Mouse (Mus musculus): ENCODE results near the gene Gm11444. TPM values are rescaled to one million over a fixed set of nuclear protein-coding genes. Genes with fewer than 3 reads are reported as not detected.

The Gm11444 gene
- polyA plus RNA-seq, 1 experiment from 2014 or later, result not detected

- no peak overlapping the region for H3K9ac ChIP-seq
- H3K4me2 ChIP-seq, result no peak overlapping the region
- H3K4me1 ChIP-seq, result peaks cover 68% of the 10 kb centered on the region
- no peaks in the 10 kb centered on the region for H3K9me3 ChIP-seq
- peaks cover 87% of the 10 kb centered on the region for H3K27me3 ChIP-seq (replicated peaks)
- H3K36me3 ChIP-seq, result no peaks in the 10 kb centered on the region
- 80% methylated on average over 4 of the region's 4 CpGs for WGBS
- no peak for ATAC-seq (ENCODE audit: extremely low read depth, insufficient number of reproducible peaks, low FRiP score, low TSS enrichment)
- H3K4me3 ChIP-seq, result no peak overlapping the region
- no peak overlapping the region for H3K27ac ChIP-seq (replicated peaks)
Measured at GRCm38 (mm10) chr11:85823794-85824193, 26.3 kb downstream of the Gm11444 start.

DNA sequence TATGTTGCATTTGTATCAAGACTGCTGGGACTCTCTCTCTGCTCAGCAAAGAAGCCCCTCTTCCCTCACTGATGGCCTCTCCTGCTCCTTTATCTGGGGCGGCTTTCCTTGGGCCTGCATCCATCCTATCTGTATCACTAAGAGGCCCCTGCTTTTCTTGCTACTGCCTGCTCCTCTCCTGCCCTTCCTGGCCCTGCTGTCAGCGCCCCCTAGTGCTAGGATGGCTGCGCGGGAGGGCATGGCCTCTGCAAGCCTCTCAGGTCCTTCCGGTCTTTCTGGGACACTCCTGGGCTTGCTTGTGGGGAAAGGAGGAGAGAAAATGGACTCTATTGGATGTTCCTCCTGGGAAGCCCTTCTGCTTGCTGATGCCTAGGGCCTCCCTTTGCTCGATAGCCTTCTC is 27.0 kb downstream of the Gm11444 start:
- no peak overlapping the region for H3K4me2 ChIP-seq
- no peaks in the 10 kb centered on the region for H3K36me3 ChIP-seq
- H3K27me3 ChIP-seq (replicated peaks), result peaks cover 81% of the 10 kb centered on the region
- H3K4me1 ChIP-seq, result peaks cover 70% of the 10 kb centered on the region
- no peak overlapping the region for H3K4me3 ChIP-seq
- no peak overlapping the region for H3K27ac ChIP-seq (replicated peaks)
- no peaks in the 10 kb centered on the region for H3K9me3 ChIP-seq
- whole genome bisulfite sequencing, result 14% methylated on average over 6 of the region's 6 CpGs
- 0 out of 2 replicates have a peak overlapping the region, but pooled peaks have one; percentile 25 for H3K9ac ChIP-seq
- no peak for ATAC-seq (ENCODE audit: extremely low read depth, insufficient number of reproducible peaks, low FRiP score, low TSS enrichment)

GRCm38 (mm10) chr11:85821659-85822058 is 28.5 kb downstream of the Gm11444 start:
- no peak overlapping the region for H3K9ac ChIP-seq
- H3K36me3 ChIP-seq, result no peaks in the 10 kb centered on the region
- no peak overlapping the region for H3K4me2 ChIP-seq
- no peak for ATAC-seq (ENCODE audit: extremely low read depth, insufficient number of reproducible peaks, low FRiP score, low TSS enrichment)
- H3K4me3 ChIP-seq, result no peak overlapping the region
- H3K27me3 ChIP-seq (replicated peaks), result peaks cover 75% of the 10 kb centered on the region
- H3K4me1 ChIP-seq, result peaks cover 67% of the 10 kb centered on the region
- WGBS, result 64% methylated on average over 9 of the region's 9 CpGs
- H3K27ac ChIP-seq (replicated peaks), result no peak overlapping the region
- H3K9me3 ChIP-seq, result no peaks in the 10 kb centered on the region

DNA sequence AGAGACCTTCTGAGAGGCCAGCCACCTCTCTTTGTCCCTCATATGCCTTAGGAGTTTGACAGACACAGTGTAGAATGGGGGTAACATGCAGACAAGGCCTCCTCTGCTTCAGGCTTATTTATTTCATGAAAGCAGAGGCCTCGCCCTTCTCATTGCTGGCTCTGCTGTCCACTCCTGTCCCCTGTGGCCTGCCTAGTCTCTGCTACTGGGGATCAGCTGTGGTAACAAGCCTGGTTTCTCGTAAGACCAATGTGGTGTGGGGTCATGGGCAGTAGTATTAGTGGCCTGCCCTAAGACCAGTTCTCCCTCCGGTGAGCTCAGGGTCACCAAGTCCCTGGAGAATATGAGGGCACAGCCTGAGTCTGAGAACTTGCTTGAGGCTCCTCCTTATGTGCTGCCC is 29.2 kb downstream of the Gm11444 start:
- Histone ChIP-seq H3K9me3 (no peaks in the 10 kb centered on the region), H3K36me3 (no peaks in the 10 kb centered on the region), H3K4me2 (no peak overlapping the region), H3K27ac (replicated peaks) (no peak overlapping the region), H3K4me1 (peaks cover 63% of the 10 kb centered on the region), H3K4me3 (no peak overlapping the region), H3K27me3 (replicated peaks) (peaks cover 72% of the 10 kb centered on the region), H3K9ac (no peak overlapping the region)
- no peak for ATAC-seq (ENCODE audit: extremely low read depth, insufficient number of reproducible peaks, low FRiP score, low TSS enrichment)
- WGBS, result 87% methylated on average over 3 of the region's 3 CpGs

GRCm38 (mm10) chr11:85818401-85818800 is 31.7 kb downstream of the Gm11444 start:
- Histone ChIP-seq H3K4me3 (no peak overlapping the region), H3K4me2 (no peak overlapping the region), H3K36me3 (no peaks in the 10 kb centered on the region), H3K9ac (no peak overlapping the region), H3K27ac (replicated peaks) (peak overlapping the region; percentile 61), H3K27me3 (replicated peaks) (peaks cover 70% of the 10 kb centered on the region), H3K4me1 (peaks cover 66% of the 10 kb centered on the region), H3K9me3 (no peaks in the 10 kb centered on the region)
- WGBS, result 31% methylated on average over 3 of the region's 3 CpGs
- 0 out of 2 replicates have a peak, but pooled peaks have one; percentile 27 for ATAC-seq (ENCODE audit: extremely low read depth, insufficient number of reproducible peaks, low FRiP score, low TSS enrichment)

DNA sequence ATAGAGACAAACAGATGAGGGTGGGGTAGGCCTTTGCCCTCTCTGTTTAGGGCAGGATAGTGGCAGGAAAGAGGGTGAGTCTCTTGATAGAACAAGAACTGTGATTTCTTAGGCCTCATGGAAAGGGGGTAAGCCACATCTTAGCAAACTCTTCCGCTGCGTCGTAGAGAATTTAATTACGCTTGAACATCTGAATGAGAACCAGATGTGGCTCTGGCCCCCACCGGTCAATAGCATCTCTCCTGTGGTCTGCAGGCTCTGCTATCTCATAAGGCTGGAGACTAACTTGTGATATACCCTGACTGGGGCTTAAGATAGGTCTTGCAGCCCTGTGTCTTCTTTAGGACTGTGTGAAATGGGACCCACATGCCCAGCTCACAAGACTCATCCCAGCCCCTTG is 33.7 kb downstream of the Gm11444 start:
- Histone ChIP-seq H3K9me3 (no peaks in the 10 kb centered on the region), H3K27ac (replicated peaks) (no peak overlapping the region), H3K4me1 (peaks cover 58% of the 10 kb centered on the region), H3K9ac (no peak overlapping the region), H3K36me3 (no peaks in the 10 kb centered on the region), H3K27me3 (replicated peaks) (peaks cover 76% of the 10 kb centered on the region), H3K4me3 (no peak overlapping the region), H3K4me2 (no peak overlapping the region)
- ATAC-seq (ENCODE audit: extremely low read depth, insufficient number of reproducible peaks, low FRiP score, low TSS enrichment), result no peak
- WGBS, result 61% methylated on average over 5 of the region's 5 CpGs

DNA sequence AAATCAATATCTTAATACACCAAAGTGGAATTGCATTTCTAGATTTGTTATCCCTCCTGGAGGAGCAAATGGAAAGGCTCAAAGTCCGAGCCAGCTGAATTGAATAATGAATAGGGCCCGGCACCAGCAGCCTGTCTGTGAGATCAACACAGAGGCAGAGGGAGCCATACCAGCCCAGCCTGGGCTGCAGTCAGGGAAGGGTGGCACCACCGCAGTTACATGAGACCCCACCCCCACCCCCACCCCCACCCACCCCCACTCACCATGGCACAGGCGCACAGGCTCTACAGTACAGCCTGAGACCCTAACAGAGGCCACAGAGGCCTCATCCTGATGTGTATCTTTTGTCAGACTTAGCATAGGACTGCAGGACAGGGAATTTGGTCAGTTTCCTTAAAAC is 35.5 kb downstream of the Gm11444 start:
- H3K4me1 ChIP-seq, result peaks cover 57% of the 10 kb centered on the region

DNA sequence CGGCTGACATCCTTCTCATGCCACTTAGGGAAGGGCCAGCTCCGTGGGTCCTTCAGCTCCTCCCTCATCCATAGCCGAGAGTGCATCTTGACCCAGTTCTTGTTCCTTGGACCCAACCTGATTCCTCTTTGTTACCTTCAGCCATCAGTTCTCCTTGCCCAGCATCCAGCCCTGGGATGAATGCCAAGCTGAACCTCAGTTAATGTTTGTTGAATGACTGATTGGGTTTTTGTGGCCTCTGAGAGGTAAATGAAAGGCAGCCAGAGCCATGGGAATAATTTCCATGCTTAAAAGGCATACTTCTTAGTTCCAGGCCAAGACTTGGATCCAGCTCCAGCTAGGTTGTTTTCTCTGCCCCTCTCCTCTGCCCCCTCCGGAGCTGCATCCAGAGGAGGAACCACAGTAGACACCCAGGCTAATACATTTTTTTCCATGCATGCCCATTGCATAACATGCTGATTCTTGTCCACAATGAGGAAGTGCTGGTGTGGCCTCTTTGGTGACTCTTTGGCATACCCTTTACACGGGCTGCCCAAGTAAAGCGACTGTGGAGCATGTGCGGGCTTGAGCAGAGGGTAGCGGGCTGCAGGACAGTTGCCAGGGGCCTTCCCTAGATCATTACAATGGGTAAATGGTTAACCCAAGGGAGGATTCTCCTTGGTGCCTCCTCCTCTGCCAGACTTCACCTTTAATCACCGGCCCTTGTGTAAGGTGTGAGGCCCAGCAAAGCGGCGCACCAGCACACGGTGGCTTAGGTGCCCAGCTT is 37.7 kb downstream of the Gm11444 start:
- Histone ChIP-seq H3K4me1 (peaks cover 41% of the 10 kb centered on the region), H3K27ac (replicated peaks) (no peak overlapping the region)

More for the DNA sequence above, 35.5 kb downstream of the Gm11444 start:
- Histone ChIP-seq H3K27ac (replicated peaks) (peak overlapping the region; percentile 45), H3K36me3 (no peaks in the 10 kb centered on the region), H3K4me3 (no peak overlapping the region), H3K4me2 (peak overlapping the region; percentile 36), H3K27me3 (replicated peaks) (peaks cover 77% of the 10 kb centered on the region), H3K9ac (no peak overlapping the region), H3K9me3 (no peaks in the 10 kb centered on the region)
- 26% methylated on average over 4 of the region's 4 CpGs for WGBS
- no peak for ATAC-seq (ENCODE audit: extremely low read depth, insufficient number of reproducible peaks, low FRiP score, low TSS enrichment)

GRCm38 (mm10) chr11:85811676-85812075 is 38.5 kb downstream of the Gm11444 start:
- Histone ChIP-seq H3K27me3 (replicated peaks) (peaks cover 92% of the 10 kb centered on the region), H3K27ac (replicated peaks) (no peak overlapping the region), H3K4me1 (peaks cover 40% of the 10 kb centered on the region), H3K9me3 (no peaks in the 10 kb centered on the region), H3K36me3 (no peaks in the 10 kb centered on the region), H3K9ac (no peak overlapping the region), H3K4me3 (no peak overlapping the region), H3K4me2 (no peak overlapping the region)
- 80% methylated on average over 5 of the region's 5 CpGs for WGBS
- no peak for ATAC-seq (ENCODE audit: extremely low read depth, insufficient number of reproducible peaks, low FRiP score, low TSS enrichment)

More for the DNA sequence above, 37.7 kb downstream of the Gm11444 start:
- H3K9ac ChIP-seq, result no peak overlapping the region
- 83% methylated on average over 12 of the region's 12 CpGs for WGBS
- no peak overlapping the region for H3K4me2 ChIP-seq
- H3K36me3 ChIP-seq, result no peaks in the 10 kb centered on the region
- peaks cover 90% of the 10 kb centered on the region for H3K27me3 ChIP-seq (replicated peaks)
- H3K9me3 ChIP-seq, result no peaks in the 10 kb centered on the region
- H3K4me3 ChIP-seq, result no peak overlapping the region
- ATAC-seq (ENCODE audit: extremely low read depth, insufficient number of reproducible peaks, low FRiP score, low TSS enrichment), result no peak

DNA sequence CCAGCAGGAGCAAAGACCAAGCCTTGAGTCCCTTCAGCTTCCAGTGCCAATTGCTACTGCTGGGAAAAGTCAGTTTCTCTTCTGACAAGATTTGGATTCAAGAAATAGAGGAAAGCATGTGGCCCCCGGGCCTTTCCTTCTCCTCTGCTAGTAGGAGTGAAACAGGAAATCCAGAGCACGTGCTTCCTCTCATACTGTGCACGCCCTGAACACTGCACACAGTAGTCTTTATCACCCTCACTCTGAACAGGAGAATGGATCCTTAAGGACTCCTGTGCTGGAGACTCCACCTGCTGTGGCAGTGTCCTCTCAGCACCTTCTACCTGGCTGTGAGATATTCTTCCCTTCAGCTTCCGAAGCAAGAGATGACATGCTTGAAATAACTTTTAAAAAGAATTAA is 38.9 kb downstream of the Gm11444 start:
- Histone ChIP-seq H3K9ac (no peak overlapping the region), H3K9me3 (no peaks in the 10 kb centered on the region), H3K4me1 (peaks cover 37% of the 10 kb centered on the region), H3K36me3 (no peaks in the 10 kb centered on the region), H3K27me3 (replicated peaks) (peaks cover 92% of the 10 kb centered on the region), H3K27ac (replicated peaks) (no peak overlapping the region), H3K4me3 (no peak overlapping the region), H3K4me2 (no peak overlapping the region)
- WGBS, result 59% methylated on average over 4 of the region's 4 CpGs
- no peak for ATAC-seq (ENCODE audit: extremely low read depth, insufficient number of reproducible peaks, low FRiP score, low TSS enrichment)

GRCm38 (mm10) chr11:85807353-85807752 is 42.8 kb downstream of the Gm11444 start:
- 80% methylated on average over 11 of the region's 11 CpGs for WGBS
- no peaks in the 10 kb centered on the region for H3K9me3 ChIP-seq
- H3K27ac ChIP-seq (replicated peaks), result no peak overlapping the region
- peaks cover 34% of the 10 kb centered on the region for H3K4me1 ChIP-seq
- ATAC-seq (ENCODE audit: extremely low read depth, insufficient number of reproducible peaks, low FRiP score, low TSS enrichment), result no peak
- peaks cover 80% of the 10 kb centered on the region for H3K27me3 ChIP-seq (replicated peaks)
- H3K9ac ChIP-seq, result no peak overlapping the region
- no peaks in the 10 kb centered on the region for H3K36me3 ChIP-seq
- no peak overlapping the region for H3K4me2 ChIP-seq
- H3K4me3 ChIP-seq, result no peak overlapping the region

GRCm38 (mm10) chr11:85805779-85806178 is 44.4 kb downstream of the Gm11444 start:
- no peak for ATAC-seq (ENCODE audit: extremely low read depth, insufficient number of reproducible peaks, low FRiP score, low TSS enrichment)
- no peak overlapping the region for H3K27ac ChIP-seq (replicated peaks)
- peaks cover 78% of the 10 kb centered on the region for H3K27me3 ChIP-seq (replicated peaks)

More at GRCm38 (mm10) chr11:85805779-85806178, 44.4 kb downstream of the Gm11444 start:
- H3K9ac ChIP-seq, result no peak overlapping the region
- 74% methylated on average over 1 of the region's 1 CpGs for WGBS
- no peaks in the 10 kb centered on the region for H3K9me3 ChIP-seq
- no peak overlapping the region for H3K4me2 ChIP-seq
- H3K4me3 ChIP-seq, result no peak overlapping the region
- H3K36me3 ChIP-seq, result no peaks in the 10 kb centered on the region
- H3K4me1 ChIP-seq, result peaks cover 40% of the 10 kb centered on the region

Measured in heart, embryonic 13.5 days (tissue).